Mouse (Mus musculus): Measurements from ENCODE around the gene Cyp3a59. TPM values are rescaled to one million over a fixed set of nuclear protein-coding genes. Genes with fewer than 3 reads are reported as not detected.
"Not testable (repeated sequence)": the region's sequence is repeated elsewhere in the genome, so short reads cannot be mapped to it uniquely, and the experiment has no call there.

Gene Cyp3a59
- not detected for polyA plus RNA-seq (2017; shearing (Covaris generic))

DNA sequence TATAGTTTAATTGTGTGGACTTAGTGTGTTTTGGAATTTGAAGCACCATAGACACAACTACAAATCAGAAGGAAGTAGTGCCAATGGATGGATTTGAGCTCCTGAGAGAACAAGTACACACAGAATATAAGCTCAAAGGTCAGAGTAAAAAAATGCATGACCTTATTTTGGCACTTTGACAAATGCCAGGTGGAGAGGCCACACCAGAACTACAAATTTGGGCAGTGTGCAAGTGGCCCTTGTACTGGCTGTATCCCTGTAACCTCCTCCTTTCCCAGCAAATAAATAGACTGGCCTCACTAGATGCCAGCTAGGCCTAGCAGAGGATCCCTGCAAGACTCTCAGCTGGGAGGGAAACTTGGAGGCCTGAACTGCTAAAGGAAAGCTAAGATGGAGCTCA, at the start of gene Cyp3a59:
Gene Cyp3a59, plus strand, starts transcription at position 313 of the 400 bp plus-strand sequence.
- not testable (repeated sequence) for ATAC-seq

- ATAC-seq: no peak
Observed at GRCm38 (mm10) chr5:146070099-146070498, 9.0 kb upstream of the Cyp3a59 start.

DNA sequence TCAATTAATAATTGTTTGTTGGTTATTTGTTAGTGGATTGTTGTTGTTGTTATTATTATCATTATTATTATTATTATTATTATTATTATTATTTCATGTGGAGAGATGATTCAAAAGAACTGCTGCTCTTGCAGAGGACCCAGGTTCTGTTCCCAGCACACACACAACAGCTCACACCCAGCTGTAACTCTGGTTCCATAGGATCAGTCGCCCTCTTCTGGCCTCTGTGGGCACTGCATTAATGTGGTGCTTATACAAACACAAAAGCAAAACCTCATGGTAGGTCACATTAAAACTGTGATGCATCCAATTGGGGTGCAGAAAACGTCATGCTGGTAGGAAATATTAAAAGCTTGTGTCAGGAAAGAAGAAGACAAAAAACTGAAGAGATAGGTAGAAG, 68.8 kb downstream of the Cyp3a59 start:
- no peak for ATAC-seq

DNA sequence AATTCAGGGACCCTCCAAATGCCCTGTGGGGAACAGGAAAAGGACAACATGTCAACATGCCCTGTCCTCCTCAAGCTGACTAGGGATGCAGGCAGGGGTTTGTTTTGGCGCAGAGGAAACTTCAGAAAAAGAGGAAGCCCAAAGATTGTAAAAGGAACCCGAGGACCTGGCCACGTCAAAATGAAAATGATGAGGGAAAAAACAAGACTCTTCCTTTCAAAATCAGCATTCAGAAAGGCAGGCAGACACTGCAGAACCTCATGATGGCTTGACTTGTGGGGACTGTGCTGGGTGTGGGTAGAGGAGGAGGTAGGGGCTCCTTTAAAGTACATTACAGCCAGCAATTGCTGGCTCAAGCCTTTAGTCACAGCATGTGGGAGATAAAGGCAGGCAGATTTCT, 71.4 kb downstream of the Cyp3a59 start:
- no peak for ATAC-seq

DNA sequence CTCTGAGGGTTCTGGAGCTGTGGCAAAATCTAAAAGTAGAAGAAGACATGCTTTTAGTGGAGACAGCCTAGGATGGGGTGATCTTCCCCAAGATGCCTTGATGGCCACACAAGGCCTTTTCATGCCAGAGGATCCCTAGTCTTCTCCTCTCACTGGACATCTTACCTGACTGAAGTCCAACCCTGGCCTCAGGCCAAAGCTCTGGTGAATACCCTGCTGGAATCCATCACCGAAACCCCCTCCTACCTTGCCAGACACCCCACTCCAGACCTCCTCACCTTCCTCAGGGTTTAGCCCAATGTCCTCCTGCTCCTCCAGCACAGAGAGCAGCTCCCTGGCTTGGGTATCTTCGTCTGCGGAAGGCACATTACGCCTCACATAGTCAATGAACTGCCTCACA, 79.3 kb downstream of the Cyp3a59 start:
- ATAC-seq: not testable (repeated sequence)

GRCm38 (mm10) chr5:146160439-146160838, 81.4 kb downstream of the Cyp3a59 start, which contains the start of gene Gm5565:
Gene Gm5565, minus strand, starts transcription at chr5:146160539.
- not testable (repeated sequence) for ATAC-seq

Other genes with a start within 250 kb of the Cyp3a59 start
- not detected for gene Cyp3a11, start 199.3 kb upstream of the Cyp3a59 start, polyA plus RNA-seq (2017; shearing (Covaris generic))
- not detected for gene Cyp3a25, start 69.6 kb upstream of the Cyp3a59 start, polyA plus RNA-seq (2017; shearing (Covaris generic))
- not detected for gene Gm5565, start 81.3 kb downstream of the Cyp3a59 start, polyA plus RNA-seq (2017; shearing (Covaris generic))
- gene Gm6309, start 91.5 kb downstream of the Cyp3a59 start, polyA plus RNA-seq (2017; shearing (Covaris generic)): not detected
- gene 1700001J03Rik, start 106.0 kb downstream of the Cyp3a59 start, polyA plus RNA-seq (2017; shearing (Covaris generic)): 1 to 10 TPM in 2 of 3 experiments, not detected in 1; 1.4 to 1.6 TPM
- 10 to 100 TPM; 83.6 to 88.9 (median 84.8) TPM for gene Rnf6, start 142.3 kb downstream of the Cyp3a59 start, polyA plus RNA-seq (2017; shearing (Covaris generic))
- gene Cdk8, start 152.0 kb downstream of the Cyp3a59 start, polyA plus RNA-seq (2017; shearing (Covaris generic)): 10 to 100 TPM in 2 of 3 experiments, 1 to 10 TPM in 1; 9.7 to 19.8 (median 17.5) TPM